Mouse (Mus musculus) myocyte (in vitro differentiated cells): ENCODE results near the gene Fsd1l. TPM values are rescaled to one million over a fixed set of nuclear protein-coding genes. Genes with fewer than 3 reads are reported as not detected.

Source experiments
- H3K27me3 ChIP-seq: one replicate; pipeline ENCODE4 v1.6.1; 2011; ENCODE audit not compliant: control insufficient read depth, insufficient read depth, insufficient read length
- H3K36me3 ChIP-seq: one replicate; pipeline ENCODE4 v1.6.1; 2011; ENCODE audit not compliant: control insufficient read depth, insufficient read depth
- H3K4me2 ChIP-seq: one replicate; pipeline ENCODE4 v1.6.1; 2011; ENCODE audit warnings: low read depth, control low read depth
- H3K4me3 ChIP-seq: one replicate; pipeline ENCODE4 v1.5.1; 2011; ENCODE audit warnings: mild to moderate bottlenecking, control low read depth, moderate library complexity
- H3K79me2 ChIP-seq: one replicate; pipeline ENCODE4 v1.6.1; 2011; ENCODE audit not compliant: control insufficient read depth, insufficient read depth
- H3ac ChIP-seq: one replicate; pipeline ENCODE4 v1.6.1; 2011; ENCODE audit not compliant: control insufficient read depth, insufficient read length
- CEBPB ChIP-seq: IDR thresholded peaks from 2 replicates; pipeline ENCODE4 v1.6.1; 2011; ENCODE audit warnings: mild to moderate bottlenecking, moderate library complexity; ENCODE audit not compliant: poor library complexity, insufficient read depth, severe bottlenecking
- E2F4 ChIP-seq: IDR thresholded peaks from one replicate; pipeline ENCODE4 v1.6.1; 2011; ENCODE audit warnings: mild to moderate bottlenecking, control low read depth, moderate library complexity; ENCODE audit not compliant: insufficient read depth
- MAX ChIP-seq: IDR thresholded peaks from one replicate; pipeline ENCODE4 v1.6.1; 2011; ENCODE audit warnings: low read depth, mild to moderate bottlenecking, control low read depth
- MYOD1 ChIP-seq, 3 experiments: IDR thresholded peaks; one replicate each; pipeline ENCODE4 v1.6.1; 2011; ENCODE audit warnings: control low read depth in 2 of 3, low read depth in 2 of 3, mild to moderate bottlenecking in 2 of 3, moderate library complexity in 1 of 3; ENCODE audit not compliant: insufficient read length in 2 of 3, control insufficient read depth in 1 of 3
- MYOG ChIP-seq, 3 experiments: IDR thresholded peaks; one replicate each; pipeline ENCODE4 v1.6.1; 2011; ENCODE audit warnings: control low read depth in 2 of 3, low read depth in 2 of 3, mild to moderate bottlenecking in 2 of 3; ENCODE audit not compliant: insufficient read length in 2 of 3, control insufficient read depth in 1 of 3, insufficient read depth in 1 of 3
- POLR2A ChIP-seq: IDR thresholded peaks from one replicate; pipeline ENCODE4 v1.6.1; 2011; ENCODE audit warnings: low read depth, mild to moderate bottlenecking, control low read depth, moderate library complexity; ENCODE audit not compliant: insufficient read length
- POLR2AphosphoS2 ChIP-seq: IDR thresholded peaks from one replicate; pipeline ENCODE4 v1.6.1; 2011; ENCODE audit warnings: low read depth, control low read depth; ENCODE audit not compliant: insufficient read length
- REST ChIP-seq: IDR thresholded peaks from one replicate; pipeline ENCODE4 v1.6.1; 2011; ENCODE audit warnings: mild to moderate bottlenecking, control low read depth, moderate library complexity; ENCODE audit not compliant: insufficient read depth, insufficient read length
- SRF ChIP-seq: IDR thresholded peaks from one replicate; pipeline ENCODE4 v1.6.1; 2011; ENCODE audit warnings: low read depth; ENCODE audit not compliant: control insufficient read depth, insufficient read length
- TCF12 ChIP-seq: IDR thresholded peaks from one replicate; pipeline ENCODE4 v1.6.1; 2011; ENCODE audit warnings: mild to moderate bottlenecking, control low read depth; ENCODE audit not compliant: poor library complexity, insufficient read depth, severe bottlenecking
- TCF3 ChIP-seq: IDR thresholded peaks from one replicate; pipeline ENCODE4 v1.6.1; 2011; ENCODE audit warnings: low read depth, control low read depth; ENCODE audit not compliant: insufficient read length
- USF1 ChIP-seq: IDR thresholded peaks from one replicate; pipeline ENCODE4 v1.6.1; 2011; ENCODE audit warnings: low read depth, mild to moderate bottlenecking, control low read depth, moderate library complexity
- polyA plus RNA-seq: library from polyadenylated mRNA; unstranded; fragments of >200 nt; fragmentation: generic; extraction: Trizol; gene quantifications from one replicate; pipeline ENCODE4 v1.2.1, GENCODE M21; 2012; ENCODE audit warnings: missing spikeins

The Fsd1l gene
- polyA plus RNA-seq, 1 experiment, result 1.2 TPM

GRCm38 (mm10) chr4:53635336-53635735, 4.1 kb downstream of the Fsd1l start:
- Histone ChIP-seq H3K4me3 (no peak overlapping the region), H3ac (no peak overlapping the region), H3K4me2 (no peak overlapping the region), H3K36me3 (no peaks in the 10 kb centered on the region), H3K79me2 (peaks cover 39% of the 10 kb centered on the region), H3K27me3 (no peaks in the 10 kb centered on the region)
- TF ChIP-seq MYOD1 (IDR thresholded peaks at IDR 0.05; ENCODE audit: control insufficient read depth in 1 of 3, insufficient read length in 2 of 3, low read depth in 2 of 3), result no peak
- TF ChIP-seq CEBPB, result no peak
- TF ChIP-seq MYOG (IDR thresholded peaks at IDR 0.05; ENCODE audit: control insufficient read depth in 1 of 3, insufficient read depth in 1 of 3, insufficient read length in 2 of 3, low read depth in 2 of 3), result no peak
- TF ChIP-seq TCF3, result no peak
- no peak for TF ChIP-seq MAX
- TF ChIP-seq E2F4, result no peak
- no peak for TF ChIP-seq TCF12
- TF ChIP-seq POLR2AphosphoS2, result no peak
- TF ChIP-seq SRF, result no peak
- TF ChIP-seq POLR2A, result no peak

GRCm38 (mm10) chr4:53637269-53637909, 6.1 kb downstream of the Fsd1l start:
- peaks cover 43% of the 10 kb centered on the region for H3K79me2 ChIP-seq
- TF ChIP-seq TCF12 (no peak), POLR2A (no peak), MYOD1 (IDR thresholded peaks at IDR 0.05; ENCODE audit: control insufficient read depth in 1 of 3, insufficient read length in 2 of 3, low read depth in 2 of 3) (peak in 1 of 3 experiments; percentile 49), MYOG (IDR thresholded peaks at IDR 0.05; ENCODE audit: control insufficient read depth in 1 of 3, insufficient read depth in 1 of 3, insufficient read length in 2 of 3, low read depth in 2 of 3) (peak in 2 of 3 experiments; percentile 25 to 51)
- H3ac ChIP-seq, result no peak overlapping the region
- H3K4me3 ChIP-seq, result no peak overlapping the region
- H3K27me3 ChIP-seq, result no peaks in the 10 kb centered on the region
- peak overlapping the region; percentile 27 for H3K4me2 ChIP-seq
- no peaks in the 10 kb centered on the region for H3K36me3 ChIP-seq

- peaks cover 37% of the 10 kb centered on the region for H3K79me2 ChIP-seq
- no peak for TF ChIP-seq MAX
- TF ChIP-seq MYOG (IDR thresholded peaks at IDR 0.05; ENCODE audit: control insufficient read depth in 1 of 3, insufficient read depth in 1 of 3, insufficient read length in 2 of 3, low read depth in 2 of 3), result no peak
- no peak for TF ChIP-seq POLR2A
- no peak for TF ChIP-seq REST
- TF ChIP-seq USF1, result no peak
- no peak for TF ChIP-seq POLR2AphosphoS2
- TF ChIP-seq E2F4, result no peak
- TF ChIP-seq CEBPB, result no peak
- no peak for TF ChIP-seq TCF12
- no peak for TF ChIP-seq SRF
- no peak for TF ChIP-seq TCF3
- no peak for TF ChIP-seq MYOD1 (IDR thresholded peaks at IDR 0.05; ENCODE audit: control insufficient read depth in 1 of 3, insufficient read length in 2 of 3, low read depth in 2 of 3)
- no peak overlapping the region for H3K4me3 ChIP-seq
- H3K36me3 ChIP-seq, result no peaks in the 10 kb centered on the region
- no peak overlapping the region for H3ac ChIP-seq
- H3K4me2 ChIP-seq, result peak overlapping the region; percentile 27
- no peaks in the 10 kb centered on the region for H3K27me3 ChIP-seq
Measured at GRCm38 (mm10) chr4:53638549-53639123, 7.4 kb downstream of the Fsd1l start.

- Histone ChIP-seq H3K36me3 (peaks cover 16% of the 10 kb centered on the region), H3K27me3 (no peaks in the 10 kb centered on the region), H3K4me2 (no peak overlapping the region), H3ac (no peak overlapping the region), H3K4me3 (no peak overlapping the region), H3K79me2 (no peaks in the 10 kb centered on the region)
- TF ChIP-seq MYOG (IDR thresholded peaks at IDR 0.05; ENCODE audit: control insufficient read depth in 1 of 3, insufficient read depth in 1 of 3, insufficient read length in 2 of 3, low read depth in 2 of 3), result no peak
- TF ChIP-seq REST, result no peak
- TF ChIP-seq CEBPB, result no peak
- no peak for TF ChIP-seq MYOD1 (IDR thresholded peaks at IDR 0.05; ENCODE audit: control insufficient read depth in 1 of 3, insufficient read length in 2 of 3, low read depth in 2 of 3)
- no peak for TF ChIP-seq MAX
- TF ChIP-seq USF1, result no peak
- no peak for TF ChIP-seq TCF12
- TF ChIP-seq SRF, result no peak
- no peak for TF ChIP-seq POLR2A
- TF ChIP-seq E2F4, result no peak
- no peak for TF ChIP-seq TCF3
- TF ChIP-seq POLR2AphosphoS2, result no peak
Measured at GRCm38 (mm10) chr4:53658029-53658428, 26.8 kb downstream of the Fsd1l start.
